Mouse (Mus musculus): Measurements from ENCODE around the gene Gm9918.

Gene Gm9918

GRCm38 (mm10) chr15:102245461-102245881, 24.9 kb upstream of the Gm9918 start:
- no peak for DNase-seq (ENCODE audit: low read depth, low spot score)

DNA sequence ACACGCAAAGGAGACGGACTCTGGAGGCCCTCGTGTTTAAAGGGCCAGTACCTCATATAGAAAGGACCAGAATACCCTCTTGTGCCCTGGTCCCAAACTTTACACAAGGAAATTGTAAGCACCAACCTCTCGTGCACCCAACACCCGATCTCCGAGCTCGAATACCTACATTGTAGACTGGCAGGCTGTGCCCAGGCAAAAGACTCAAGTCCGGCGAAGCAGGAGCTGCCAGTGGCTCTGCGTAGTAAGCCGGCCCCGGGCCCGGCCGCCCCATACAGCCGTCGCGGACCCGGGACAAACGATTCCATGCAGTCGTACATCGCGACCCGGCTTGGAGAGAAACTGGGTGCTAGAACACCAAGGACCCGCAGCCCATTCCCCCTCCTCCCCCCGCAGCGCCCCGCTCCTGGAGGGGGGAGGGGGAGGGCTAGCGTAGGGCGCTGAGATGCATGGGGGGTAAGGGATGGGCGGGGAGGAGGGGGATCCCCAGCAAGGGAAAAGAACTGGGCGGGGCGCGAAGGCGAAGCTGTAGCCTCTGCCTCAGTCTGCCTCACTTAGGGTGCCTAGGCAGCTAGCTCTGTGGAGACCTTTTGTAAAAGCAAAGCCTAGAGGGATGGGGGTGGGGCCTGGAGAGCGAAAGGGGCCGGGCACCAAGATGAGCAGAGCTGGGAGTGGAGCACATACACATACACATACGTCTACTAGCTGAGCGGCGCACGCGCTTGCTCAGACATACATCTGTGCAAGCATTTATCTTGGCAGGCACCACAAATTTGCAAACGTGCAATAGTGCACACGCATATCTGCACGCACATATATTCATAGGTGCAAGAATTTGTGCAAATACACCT, 24.2 kb upstream of the Gm9918 start:
- peak; percentile 50 for DNase-seq (ENCODE audit: low read depth, low spot score)

GRCm38 (mm10) chr15:102246866-102247251, 23.5 kb upstream of the Gm9918 start:
- DNase-seq (ENCODE audit: low read depth, low spot score), result peak; percentile 78

- DNase-seq (ENCODE audit: low read depth, low spot score), result peak; percentile 43
Measured at GRCm38 (mm10) chr15:102247252-102248130, 22.9 kb upstream of the Gm9918 start.

- no peak for DNase-seq (ENCODE audit: low read depth, low spot score)
Measured at GRCm38 (mm10) chr15:102248131-102248811, 22.1 kb upstream of the Gm9918 start.

GRCm38 (mm10) chr15:102248812-102249191, 21.6 kb upstream of the Gm9918 start:
- no peak for DNase-seq (ENCODE audit: low read depth, low spot score)

DNA sequence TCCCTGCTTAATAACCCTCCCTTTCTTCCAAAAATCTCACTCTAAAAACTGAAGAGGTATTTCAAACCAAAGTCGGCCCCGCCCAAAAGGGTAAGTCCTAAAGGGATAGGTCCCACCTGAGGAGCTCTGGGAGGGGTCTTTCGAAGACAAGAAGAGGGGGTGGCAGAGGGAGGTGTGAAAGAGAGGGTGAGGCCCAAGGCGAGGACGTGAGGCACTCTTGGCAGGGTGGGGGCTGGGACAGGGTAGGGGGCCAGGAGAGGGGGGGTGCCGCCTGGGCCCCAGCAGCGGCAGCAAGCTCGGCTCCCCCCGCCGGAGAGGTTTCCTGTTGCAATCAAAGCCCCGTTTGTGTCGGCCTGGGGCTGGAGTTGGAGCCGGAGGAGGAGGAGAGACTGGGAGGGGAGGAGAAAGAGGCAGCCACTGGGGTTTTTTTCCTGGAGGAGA, 21.1 kb upstream of the Gm9918 start:
- DNase-seq (ENCODE audit: low read depth, low spot score), result no peak

DNA sequence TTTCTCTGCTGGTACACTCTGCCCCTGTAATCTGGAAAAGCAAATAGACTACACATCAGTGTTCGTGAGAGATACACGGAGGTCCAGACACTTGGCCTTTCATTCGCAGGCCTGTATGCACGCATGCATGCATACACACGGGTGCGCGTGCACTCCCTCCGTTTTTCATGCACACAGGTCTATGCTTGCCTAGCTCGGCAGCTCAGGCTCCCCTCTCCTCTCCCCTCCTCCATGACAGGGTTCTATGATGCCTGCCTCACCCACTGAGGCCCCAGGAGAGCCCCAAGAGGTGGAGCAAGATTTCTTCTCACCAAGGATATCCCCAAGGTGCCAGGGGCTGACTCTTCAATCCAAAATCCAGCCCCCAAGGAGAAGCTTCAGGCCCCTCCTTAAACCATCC, 20.4 kb upstream of the Gm9918 start:
- no peak for DNase-seq (ENCODE audit: low read depth, low spot score)

DNA sequence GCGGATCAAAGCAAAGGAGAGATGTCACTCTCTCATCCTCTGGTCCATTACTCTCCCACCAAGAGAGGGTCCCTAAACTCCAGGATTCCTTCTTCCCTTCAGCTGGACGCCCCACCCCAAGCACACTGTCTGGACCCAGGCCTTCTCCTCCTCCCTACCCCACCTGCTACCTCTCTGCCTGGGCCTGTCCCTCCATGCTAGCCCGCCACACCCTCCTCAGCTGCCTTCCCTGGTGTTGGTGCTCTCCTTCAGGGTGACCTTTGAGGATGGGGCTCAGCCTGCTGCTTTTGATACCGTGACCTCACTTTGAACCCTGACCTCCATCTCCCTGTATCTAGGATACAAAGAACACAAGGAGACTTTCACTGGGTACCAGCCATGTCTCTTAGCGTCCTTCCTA, 19.8 kb upstream of the Gm9918 start:
- DNase-seq (ENCODE audit: low read depth, low spot score), result no peak

- DNase-seq (ENCODE audit: low read depth, low spot score), result no peak
Measured at GRCm38 (mm10) chr15:102255547-102256255, 14.7 kb upstream of the Gm9918 start.

GRCm38 (mm10) chr15:102256431-102257201, 13.7 kb upstream of the Gm9918 start:
- DNase-seq (ENCODE audit: low read depth, low spot score), result no peak

DNA sequence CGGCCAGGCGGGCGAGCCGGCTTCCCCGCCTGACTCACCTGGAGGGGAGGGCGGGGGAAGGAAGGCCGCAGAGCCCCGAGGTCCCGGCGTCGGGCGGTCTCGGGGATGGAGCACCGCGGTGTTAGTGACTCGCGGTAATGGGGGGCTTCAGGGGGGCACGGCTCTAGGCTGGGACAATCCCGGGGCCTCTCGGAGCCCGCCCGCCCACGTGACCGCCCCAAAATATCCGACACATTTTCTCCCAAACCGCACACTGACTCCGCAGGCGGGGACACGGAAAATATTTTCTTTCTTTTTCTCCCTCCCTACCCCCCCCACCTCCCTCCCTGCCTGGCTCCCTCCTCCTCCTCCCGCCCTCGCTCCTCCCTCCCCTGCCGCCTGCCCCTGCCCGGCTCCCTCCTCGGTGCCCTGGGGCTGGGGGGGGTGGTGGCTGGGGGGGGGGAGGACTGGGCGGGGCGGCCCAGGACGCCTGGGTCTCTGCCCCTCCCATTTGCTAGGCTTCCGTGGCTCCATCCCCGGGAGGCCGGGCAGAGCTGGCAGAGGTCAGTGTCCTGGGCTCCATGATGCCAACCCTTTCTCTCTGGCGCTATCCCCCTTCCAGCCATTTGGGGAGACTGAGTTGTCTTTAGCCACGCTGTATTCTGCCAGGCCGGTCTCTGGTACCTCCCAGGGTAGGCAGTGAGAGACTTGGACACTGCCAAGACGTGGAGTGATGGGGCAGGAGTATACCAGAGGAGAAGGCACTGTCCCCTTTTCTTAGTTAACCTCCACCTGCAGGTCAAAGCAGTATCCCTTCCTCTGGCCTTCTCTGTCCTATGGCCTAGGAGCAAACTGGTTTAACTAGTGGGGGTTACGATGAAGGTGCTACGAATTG, 12.9 kb upstream of the Gm9918 start, which contains the start of gene Rarg:
Gene Rarg (minus strand): TSS at position 316 of the 874 bp plus-strand sequence.
- peak; percentile 31 for DNase-seq (ENCODE audit: low read depth, low spot score)

DNA sequence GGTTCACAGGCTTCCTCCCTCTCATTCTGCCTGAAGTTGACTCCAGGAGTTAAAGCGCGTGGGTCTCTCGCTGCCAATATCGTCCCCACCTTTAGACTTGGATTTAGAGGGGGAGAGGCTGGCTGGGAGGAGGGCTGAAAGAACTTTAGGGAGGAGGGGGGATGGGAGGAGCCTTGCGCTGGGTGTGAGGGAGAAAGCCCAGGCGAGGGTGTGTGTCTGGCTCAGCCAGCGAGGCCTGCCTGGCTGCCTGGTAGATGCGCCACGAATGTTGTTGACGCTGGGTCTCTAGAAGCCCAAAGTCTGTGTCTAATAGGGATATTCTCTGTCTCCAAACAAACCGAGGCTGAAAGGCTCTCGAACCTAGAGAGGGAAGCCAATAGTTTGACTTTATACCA, 12.3 kb upstream of the Gm9918 start:
- no peak for DNase-seq (ENCODE audit: low read depth, low spot score)

DNA sequence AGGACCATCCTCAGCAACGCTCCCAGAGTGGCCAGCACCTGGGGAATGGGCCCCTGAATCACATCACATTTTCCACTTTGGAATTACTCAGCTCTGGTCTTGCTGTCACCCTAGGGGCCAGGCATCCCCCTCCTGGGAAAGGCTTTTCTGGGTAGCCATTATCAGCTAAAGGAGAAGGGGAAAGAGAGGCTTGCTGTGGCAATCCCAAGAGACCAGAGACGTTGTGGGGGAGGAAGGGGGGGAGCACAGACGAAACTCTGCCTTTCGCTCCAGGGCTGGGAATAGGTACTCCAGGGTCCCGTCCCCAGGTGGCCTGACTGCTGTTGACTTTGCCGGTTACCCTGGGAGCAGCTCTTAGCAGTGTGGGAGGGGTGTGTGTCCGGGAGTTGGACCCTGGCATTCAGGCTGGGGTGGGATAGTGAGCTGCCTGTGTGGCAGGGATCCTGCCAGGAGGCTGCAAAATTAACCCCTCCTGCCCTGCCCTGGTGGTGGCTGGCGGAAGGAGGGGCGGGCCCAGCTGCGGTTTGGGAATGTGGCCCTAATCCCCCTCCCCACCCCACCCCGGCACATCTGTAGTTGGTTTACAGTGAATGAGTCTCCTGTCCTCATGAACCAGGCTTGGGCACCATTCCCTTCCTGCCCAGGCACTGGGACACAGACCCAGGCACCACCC, 11.6 kb upstream of the Gm9918 start:
- DNase-seq (ENCODE audit: low read depth, low spot score), result no peak

DNA sequence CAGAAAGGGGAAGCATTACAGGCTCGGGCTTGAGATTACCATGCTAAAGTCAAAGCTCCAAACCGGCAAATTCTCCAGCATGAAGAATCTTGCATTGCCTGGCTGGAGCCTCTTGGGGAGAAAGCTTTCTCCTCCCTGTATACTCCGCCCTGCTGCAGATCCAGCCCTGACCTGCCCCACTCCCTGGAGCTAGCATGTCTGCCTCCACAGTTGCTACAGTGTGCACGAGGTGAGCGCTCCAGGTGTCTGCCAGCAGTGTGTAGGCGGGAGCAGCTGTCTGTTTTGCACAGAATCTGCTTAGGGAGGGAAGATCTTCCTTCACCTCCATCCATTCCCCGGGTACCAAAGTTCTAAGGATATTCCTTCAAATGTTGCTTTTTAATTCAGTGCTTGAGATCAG, 7.8 kb upstream of the Gm9918 start:
- peak; percentile 23 for DNase-seq (ENCODE audit: low read depth, low spot score)

DNA sequence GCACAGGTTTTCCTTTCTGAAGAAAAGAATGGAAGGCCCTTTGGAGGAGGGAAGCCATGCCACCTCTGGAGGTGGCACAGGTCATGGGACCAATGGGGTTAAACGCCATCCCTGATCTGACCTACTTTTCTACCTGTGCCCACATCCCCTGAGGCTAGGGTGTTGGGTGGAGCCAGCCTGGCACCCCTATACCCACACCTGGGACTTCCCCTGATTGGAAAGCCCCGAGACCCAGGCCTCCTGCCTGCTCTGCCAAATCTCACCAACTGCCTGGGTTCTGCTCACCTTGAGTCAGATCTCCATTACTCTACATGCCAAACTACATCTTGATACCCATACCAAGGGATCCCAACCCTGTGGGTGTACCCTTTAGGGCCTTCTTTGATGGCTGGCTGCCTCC, 7.3 kb upstream of the Gm9918 start:
- no peak for DNase-seq (ENCODE audit: low read depth, low spot score)

GRCm38 (mm10) chr15:102265548-102265947, 4.8 kb upstream of the Gm9918 start:
- DNase-seq (ENCODE audit: low read depth, low spot score), result peak; percentile 20

DNA sequence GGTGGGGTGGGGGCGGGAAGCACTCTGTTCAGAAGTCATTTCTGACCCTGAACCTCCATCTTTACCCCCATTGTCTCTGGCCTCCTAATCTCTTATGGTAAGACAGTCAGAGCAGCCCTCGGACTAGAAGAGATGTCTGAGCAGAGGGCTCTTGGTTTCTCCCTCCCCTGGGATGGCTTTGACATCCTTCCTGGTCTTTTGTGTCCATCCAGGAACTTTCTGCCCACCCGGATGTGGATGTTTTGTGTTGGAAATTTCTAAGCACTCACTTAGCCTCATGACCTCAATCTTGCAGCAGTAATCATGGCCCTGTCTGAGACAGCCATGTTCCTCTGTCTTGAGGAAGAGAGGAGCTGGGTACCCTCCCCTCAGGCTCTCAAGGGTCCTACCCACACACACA, 1.1 kb downstream of the Gm9918 start:
- DNase-seq (ENCODE audit: low read depth, low spot score), result no peak
